Mouse (Mus musculus) c-Kit-positive CD71-negative TER-119-negative erythroid progenitor cells, embryonic 14.5 days (primary cell): ENCODE results near the gene Zswim4.
A peak's percentile ranks its signal among the peaks of the same experiment; 100 is the strongest.

Source experiments
- DNase-seq: peaks from one replicate; pipeline ENCODE4 v3.0.0-alpha.2; 2013; ENCODE audit warnings: low read depth

The Zswim4 gene

GRCm38 (mm10) chr8:84200126-84200555 lies 36.7 kb downstream of the Zswim4 start:
- DNase-seq: no peak

DNA sequence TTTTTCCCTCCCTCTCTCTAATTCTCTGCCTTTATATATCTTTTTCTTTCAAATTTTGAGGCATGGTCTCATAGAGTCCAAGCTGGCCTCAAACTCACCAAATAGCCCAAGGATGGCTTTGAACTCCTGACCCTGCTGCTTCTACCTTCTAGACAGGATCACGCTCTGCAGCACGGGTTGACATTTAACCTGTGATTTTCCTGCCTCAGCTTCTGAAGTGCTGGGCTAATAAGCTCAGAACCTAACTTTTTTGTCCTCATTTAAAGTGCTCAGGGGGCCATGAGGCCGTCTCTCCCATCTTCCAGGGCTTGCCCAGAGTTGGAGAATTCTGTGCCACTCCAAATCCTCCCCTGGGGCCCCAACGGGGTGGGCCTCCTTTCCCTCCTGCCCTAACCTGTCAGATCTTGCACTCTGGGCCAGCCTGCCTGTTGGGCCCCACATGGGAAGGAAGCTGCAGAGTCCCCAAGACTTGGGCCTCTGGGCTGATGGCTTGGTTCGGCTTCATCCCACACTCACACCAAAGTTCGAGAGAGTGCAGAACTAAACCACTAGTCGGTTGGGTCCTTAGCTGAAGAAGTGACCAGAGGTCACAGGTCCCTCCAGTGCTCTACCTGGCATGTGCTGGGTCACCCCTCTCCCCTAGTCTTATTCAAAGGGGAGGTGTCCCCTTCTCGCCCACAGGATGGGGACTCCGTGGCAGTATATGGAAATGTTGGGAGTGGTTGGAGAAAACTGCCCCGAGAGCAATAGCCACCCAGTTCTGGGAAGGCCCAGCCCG lies 37.3 kb downstream of the Zswim4 start:
- no peak for DNase-seq

GRCm38 (mm10) chr8:84198871-84199270 lies 38.0 kb downstream of the Zswim4 start:
- DNase-seq: no peak

GRCm38 (mm10) chr8:84197922-84198774 lies 38.7 kb downstream of the Zswim4 start:
- DNase-seq: peak; percentile 99

DNA sequence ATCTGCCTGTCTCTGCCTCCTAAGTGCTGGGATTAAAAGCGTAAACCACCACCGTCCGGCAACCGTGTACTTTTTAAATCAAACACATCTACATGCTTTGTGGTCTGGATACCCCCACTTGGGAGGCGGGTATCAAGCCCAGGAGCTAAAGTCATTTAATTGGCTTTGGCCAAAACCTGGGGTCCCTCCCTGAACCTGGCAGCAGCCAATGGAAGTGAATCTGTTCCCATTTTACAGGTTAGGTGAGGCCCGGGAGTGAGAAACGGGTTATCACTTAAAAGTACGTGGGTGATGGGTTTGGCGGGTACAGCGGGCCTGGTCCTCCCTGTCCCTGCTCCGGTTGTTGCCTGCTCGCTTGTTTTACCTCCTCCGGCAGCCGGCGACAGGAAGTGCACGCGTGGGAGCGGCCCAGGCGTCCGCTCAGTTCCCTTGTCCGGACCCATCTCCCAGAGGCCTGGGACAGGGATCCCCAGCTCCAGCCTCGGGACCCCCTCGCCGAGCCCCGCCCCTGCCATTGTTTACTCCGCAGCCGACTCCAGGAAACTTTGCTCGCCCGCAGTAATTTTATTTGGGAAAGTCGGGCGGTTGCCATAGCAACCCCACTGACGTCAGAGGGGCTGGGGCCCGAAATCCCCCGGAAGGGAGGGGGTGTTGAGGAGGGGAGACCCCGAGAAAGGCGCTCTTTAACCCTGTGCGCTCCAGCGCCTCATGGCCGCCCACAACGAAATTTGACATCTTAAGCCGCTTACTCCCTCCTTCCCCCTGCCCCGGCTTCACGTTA lies 39.5 kb downstream of the Zswim4 start:
- DNase-seq: peak; percentile 90

DNA sequence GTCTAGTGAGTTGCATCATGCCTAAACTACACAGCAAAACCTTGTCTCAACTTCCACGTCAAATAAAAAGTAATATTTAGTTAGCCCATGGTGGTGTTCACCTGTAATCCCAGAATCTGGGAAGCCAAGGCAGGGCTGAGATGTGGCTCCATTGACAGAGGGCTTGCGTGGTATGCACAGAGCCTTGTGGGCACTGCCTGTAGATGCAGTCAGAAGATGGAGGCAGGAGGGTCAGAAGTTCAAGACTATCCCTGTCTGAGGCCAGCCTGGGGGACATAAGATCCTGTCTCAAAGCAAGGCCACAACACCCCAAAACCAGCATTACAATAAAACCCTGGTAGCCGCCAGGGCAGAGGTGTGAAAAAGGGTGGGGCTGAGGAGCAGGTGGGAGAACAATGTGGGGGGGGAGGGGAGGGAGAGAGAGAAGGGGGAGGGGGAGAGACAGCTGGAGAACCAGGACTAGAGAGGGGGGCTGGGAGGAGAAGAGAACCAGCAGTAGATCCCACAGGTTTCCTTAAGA lies 42.6 kb downstream of the Zswim4 start:
- DNase-seq: no peak

DNA sequence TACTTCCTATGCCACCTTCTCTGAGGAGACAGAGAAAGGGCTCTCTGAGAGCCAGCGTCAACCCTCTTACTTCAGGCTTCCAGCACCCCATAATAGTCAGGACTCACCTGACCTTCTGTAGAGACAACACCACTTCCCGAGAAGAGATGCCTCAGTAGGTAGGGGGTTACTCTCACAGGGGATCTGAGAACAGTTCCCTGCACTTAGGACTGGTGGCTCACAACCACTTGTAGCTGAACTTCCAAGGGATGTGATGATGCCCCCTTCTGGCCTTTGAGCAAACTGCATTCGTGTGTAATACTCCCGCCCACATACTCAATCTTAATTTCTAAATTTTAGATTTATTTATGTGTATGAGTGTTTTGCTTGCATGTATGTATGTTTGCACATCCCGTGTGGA lies 43.3 kb downstream of the Zswim4 start:
- no peak for DNase-seq

GRCm38 (mm10) chr8:84193161-84193560 lies 43.7 kb downstream of the Zswim4 start:
- DNase-seq: no peak

DNA sequence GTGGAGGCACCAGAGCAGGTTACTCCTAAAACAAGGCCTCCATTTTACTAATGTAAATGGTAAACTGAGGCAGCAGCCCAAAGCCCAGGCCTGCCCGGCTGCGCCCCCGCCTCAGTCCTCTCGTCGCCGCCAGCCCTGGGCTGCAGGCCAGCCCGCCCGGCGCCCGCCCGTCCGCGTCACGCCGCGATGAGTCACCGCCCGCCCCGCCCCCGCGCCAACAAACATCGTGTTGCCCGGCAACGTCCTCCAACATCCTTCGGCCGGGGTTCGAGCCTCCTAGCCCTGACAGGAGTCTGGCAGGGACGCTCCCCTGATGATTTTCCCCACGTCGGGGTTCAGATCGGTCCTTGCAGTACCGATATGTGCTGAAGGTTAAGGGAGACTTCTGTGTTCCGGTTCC lies 44.3 kb downstream of the Zswim4 start:
- DNase-seq: no peak

DNA sequence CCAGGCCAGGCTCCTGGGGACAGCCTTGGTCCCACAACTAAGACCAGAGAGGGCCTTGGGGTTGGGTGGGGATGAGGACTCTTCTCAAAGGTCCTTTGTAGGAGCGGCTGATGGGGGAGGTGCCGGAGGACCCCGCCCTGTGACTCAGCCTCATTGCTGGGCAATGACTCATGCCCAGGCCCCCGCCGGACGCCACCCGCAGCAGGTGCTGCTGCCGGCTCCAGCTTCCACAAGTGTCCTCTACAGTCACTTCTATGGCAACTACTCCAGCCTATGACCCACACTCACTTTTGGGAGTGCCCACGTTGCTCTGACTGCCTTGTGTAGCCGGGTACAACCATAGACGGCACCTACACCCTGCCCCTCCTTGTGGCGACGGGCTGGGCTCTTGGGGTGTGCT lies 44.8 kb downstream of the Zswim4 start:
- DNase-seq: no peak

GRCm38 (mm10) chr8:84190191-84190867 lies 46.5 kb downstream of the Zswim4 start:
- DNase-seq: no peak

- DNase-seq: no peak
Measured at GRCm38 (mm10) chr8:84189603-84190002, 47.3 kb downstream of the Zswim4 start.

GRCm38 (mm10) chr8:84188671-84189070 lies 48.2 kb downstream of the Zswim4 start:
- DNase-seq: no peak

- DNase-seq: no peak
Measured at GRCm38 (mm10) chr8:84187065-84187755, 49.6 kb downstream of the Zswim4 start.

- no peak for DNase-seq
Measured at GRCm38 (mm10) chr8:84186547-84186946, 50.3 kb downstream of the Zswim4 start.

DNA sequence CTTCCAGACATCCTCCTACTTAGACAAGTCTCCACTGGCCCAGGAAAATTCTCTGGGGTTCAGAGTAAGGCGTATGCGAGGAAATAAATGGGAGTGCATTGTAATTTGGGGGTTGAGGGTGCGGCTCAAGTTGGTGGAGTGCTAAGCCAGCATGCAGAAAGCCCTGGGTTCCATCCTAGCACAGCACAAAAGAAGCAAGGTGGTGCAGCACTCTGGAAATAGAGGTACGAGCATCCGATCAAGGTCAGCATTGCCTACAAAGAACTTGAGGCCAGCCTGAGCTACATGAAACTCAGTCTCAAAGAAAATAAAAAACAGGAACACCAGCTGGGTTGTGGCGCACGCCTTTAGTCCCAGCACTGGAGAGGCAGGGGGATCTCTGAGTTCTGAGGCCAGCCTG lies 51.7 kb downstream of the Zswim4 start, which contains the start of gene Nanos3:
TSS of gene Nanos3 (minus strand) at position 101 of the 400 bp plus-strand sequence.
- no peak for DNase-seq

DNA sequence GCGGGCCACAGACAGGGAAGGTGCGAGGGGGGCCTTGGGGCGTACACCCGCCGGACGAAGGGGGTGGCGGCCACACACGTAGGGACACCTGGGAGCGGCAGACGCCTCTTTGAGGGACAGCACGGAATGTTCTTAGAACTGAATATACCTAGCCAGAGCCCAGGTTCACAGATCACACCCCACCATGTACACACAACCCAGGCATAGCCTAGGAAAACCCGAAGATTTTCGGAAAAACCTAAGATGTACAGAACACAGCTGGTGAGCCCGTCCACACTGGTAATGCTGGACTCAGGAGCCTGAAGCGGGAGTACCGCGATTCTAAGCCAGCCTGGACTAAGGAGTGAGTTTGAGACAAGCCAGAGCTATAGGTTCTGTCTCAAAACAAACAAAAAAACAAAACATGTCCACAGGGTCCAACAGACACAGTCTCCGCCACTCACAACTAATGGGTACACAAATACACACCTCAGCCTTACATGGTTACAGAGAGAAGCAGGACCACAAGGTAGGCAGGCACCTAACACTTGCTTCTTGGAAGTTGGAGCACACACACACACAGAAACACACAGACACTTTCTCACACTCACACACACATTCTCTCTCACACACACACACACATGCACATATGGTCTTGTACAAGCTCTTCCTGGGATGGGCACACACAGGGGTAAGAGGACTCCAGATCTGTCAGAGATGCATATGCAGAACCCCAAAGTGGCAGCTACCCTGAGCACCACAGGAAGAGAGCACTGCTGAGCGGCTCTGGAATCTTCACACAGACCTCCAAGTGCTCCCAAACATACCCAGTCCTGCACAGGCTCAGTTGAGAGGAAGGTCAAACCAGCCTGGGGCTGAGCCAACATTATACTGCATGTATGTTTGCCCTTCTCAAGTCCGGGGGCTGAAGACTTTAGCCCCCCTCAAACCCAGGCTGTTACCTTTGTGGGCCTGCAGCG lies 52.5 kb downstream of the Zswim4 start:
- no peak for DNase-seq

DNA sequence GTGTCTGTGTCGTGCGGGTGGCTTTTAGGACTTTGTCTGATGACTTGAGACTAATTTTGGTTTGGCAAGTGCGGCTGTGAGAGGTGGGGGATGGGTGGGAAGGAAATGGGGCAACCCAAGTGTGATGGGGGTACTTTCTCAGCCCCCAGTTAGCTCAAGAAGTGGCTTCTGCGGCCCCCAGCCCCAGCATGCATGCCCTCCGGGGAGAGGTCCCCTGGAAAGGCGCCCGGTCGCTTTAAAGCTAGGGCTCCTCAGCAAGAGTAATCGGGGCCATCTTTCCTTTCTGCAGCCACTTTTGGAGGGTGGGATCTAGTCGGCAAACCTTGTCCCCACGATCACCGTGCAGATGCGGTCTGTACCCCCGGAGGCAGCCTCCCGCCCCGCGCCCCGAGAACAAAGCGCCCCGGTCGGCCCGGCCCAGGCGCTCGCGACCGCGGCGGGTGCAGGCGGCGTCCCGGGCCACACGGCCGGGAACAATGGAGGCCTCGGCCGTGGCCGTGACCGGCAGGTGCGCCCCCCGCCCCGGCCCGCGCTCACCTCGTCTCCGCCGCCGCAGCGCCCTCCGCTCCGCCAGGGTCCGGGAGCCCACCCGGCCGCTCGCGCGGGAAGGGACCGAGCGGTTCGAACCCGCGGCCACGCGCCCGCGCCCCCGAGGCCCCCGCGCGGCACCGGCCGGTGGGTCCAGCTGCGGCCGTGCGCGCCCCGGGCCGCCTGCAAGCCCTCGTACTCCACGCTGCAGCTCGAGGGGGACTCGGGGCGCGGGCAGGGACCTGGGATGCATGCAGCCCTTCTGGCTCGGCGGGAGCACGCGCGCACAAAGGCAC lies 53.4 kb downstream of the Zswim4 start:
- no peak for DNase-seq

DNA sequence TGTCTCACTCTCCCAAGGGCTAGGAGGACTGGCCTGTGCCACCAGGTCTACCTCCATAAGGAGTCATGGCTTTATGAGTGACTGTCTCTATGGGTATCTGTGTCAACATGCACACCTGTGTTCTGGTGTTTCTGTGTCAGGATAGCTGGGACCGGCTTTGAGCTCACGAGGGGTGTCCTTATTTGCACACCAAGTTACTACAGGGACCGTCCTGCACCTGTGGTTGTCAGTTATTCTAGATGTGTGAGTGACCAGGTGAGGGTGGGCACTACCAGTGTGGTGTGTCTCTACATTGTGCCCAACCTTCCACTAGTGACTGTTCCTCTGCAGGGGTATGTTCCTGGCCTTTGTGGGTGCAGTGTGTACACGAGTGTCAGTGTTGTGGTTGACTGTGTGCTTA lies 54.0 kb downstream of the Zswim4 start:
- DNase-seq: no peak
